In the genomic region with DNA sequence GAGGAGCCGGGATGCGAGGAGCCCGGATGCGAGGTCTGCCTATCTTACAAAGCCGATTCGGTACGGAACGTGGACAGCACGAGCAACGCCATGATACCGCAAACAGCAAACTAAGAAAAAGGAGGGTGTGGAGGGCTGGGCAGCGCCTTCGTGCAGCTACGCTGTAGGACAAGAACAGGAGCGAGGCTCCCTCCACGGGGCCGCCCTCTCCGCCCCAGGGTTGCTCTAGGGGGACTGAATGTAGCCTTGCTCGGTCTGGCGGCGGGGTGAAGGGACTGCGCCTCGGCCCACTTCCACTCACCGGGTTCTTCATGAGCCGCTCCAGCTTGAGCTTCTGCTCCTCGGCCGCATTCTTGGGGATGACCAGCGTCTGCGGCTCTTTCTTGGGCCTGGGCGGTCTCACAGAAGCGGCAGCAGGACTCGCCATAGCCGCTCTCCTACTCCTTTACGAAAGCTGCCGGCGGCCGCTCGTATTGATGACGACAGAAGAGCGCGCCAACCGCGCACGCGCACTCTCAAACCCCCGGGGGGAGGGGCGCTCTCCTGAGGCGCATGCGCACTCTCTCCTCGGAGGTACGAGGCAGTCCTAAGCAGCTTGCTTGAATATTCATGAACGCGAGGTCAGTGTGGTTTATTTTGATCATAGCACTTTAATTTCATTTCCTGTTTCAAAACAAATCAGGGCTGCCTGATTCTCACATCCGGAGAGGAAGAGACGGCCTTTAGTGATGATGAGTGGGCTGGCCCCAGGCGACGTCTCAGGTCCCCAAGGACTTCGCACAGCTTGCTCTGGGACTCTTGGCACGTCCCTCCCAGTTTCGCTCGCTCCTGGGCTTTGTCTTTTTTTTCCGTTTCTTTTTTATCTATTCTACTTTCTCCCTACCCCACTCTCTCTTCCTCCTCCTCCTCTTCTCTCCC, we compare ENCODE assay signal across 8 mouse cellular contexts. TPM values are rescaled to one million over a fixed set of nuclear protein-coding genes. Genes with fewer than 3 reads are reported as not detected.
DNase-seq lines count a peak whose midpoint lies in the region; ATAC-seq lines count a peak whose summit lies in the region.

Gene Prkrip1, minus strand, starts transcription at position 490 of the 918 bp plus-strand sequence.

- no peaks in the 10 kb centered on the region for H3K27me3 ChIP-seq in heart, embryonic 13.5 days (replicated peaks)
- no peaks in the 10 kb centered on the region for H3K27me3 ChIP-seq in liver, embryonic 12.5 days (replicated peaks)
- no peaks in the 10 kb centered on the region for H3K27me3 ChIP-seq in stomach, embryonic 15.5 days (replicated peaks)

- H3K4me2 ChIP-seq in heart, embryonic 13.5 days: peak within 1 kb of the TSS; percentile 95
- peak within 1 kb of the TSS; percentile 94 for H3K4me2 ChIP-seq in liver, embryonic 12.5 days
- peak within 1 kb of the TSS; percentile 92 for H3K4me2 ChIP-seq in stomach, embryonic 15.5 days

- peaks cover 6% of the 10 kb centered on the region; the same call in 1 of the 2 replicates for H3K4me1 ChIP-seq in brown adipose tissue, adult 24 weeks (ENCODE audit: control insufficient read depth, insufficient read depth, insufficient read length, low read length)
- H3K4me1 ChIP-seq in heart, embryonic 13.5 days: peaks cover 12% of the 10 kb centered on the region
- peaks cover 20% of the 10 kb centered on the region for H3K4me1 ChIP-seq in liver, embryonic 12.5 days
- H3K4me1 ChIP-seq in stomach, embryonic 15.5 days: peaks cover 11% of the 10 kb centered on the region

- DNase-seq in CD4-positive, CD25-positive, alpha-beta regulatory T cell, adult 2 months (ENCODE audit: low read depth, low spot score): peak; percentile 98
- DNase-seq in fat pad, adult 2 months (ENCODE audit: extremely low read depth, low read depth, low spot score): peak; percentile 46
- peak; percentile 95 for DNase-seq in kidney, postnatal 10 days
- peak; percentile 91 to 96 for DNase-seq in natural killer cell, adult 2 months (ENCODE audit: low spot score in 2 of 2)

- H3K36me3 ChIP-seq in heart, embryonic 13.5 days: peaks cover 36% of the 10 kb centered on the region
- peaks cover 36% of the 10 kb centered on the region for H3K36me3 ChIP-seq in liver, embryonic 12.5 days
- H3K36me3 ChIP-seq in stomach, embryonic 15.5 days: peaks cover 24% of the 10 kb centered on the region

- peak within 1 kb of the TSS; percentile 78 for H3K4me3 ChIP-seq in brown adipose tissue, adult 24 weeks (ENCODE audit: insufficient read depth, low read depth, low read length)
- peak within 1 kb of the TSS; percentile 93 for H3K4me3 ChIP-seq in heart, embryonic 13.5 days
- H3K4me3 ChIP-seq in liver, embryonic 12.5 days: peak within 1 kb of the TSS; percentile 88
- H3K4me3 ChIP-seq in stomach, embryonic 15.5 days (replicated peaks): peak within 1 kb of the TSS; percentile 99

- H3K9me3 ChIP-seq in heart, embryonic 13.5 days: no peaks in the 10 kb centered on the region
- H3K9me3 ChIP-seq in liver, embryonic 12.5 days (replicated peaks): no peaks in the 10 kb centered on the region
- H3K9me3 ChIP-seq in stomach, embryonic 15.5 days: no peaks in the 10 kb centered on the region

- under 1% methylated on average over 62 of the region's 62 CpGs for WGBS in heart, embryonic 13.5 days
- WGBS in liver, embryonic 12.5 days (ENCODE audit: insufficient replicate concordance): under 1% methylated on average over 62 of the region's 62 CpGs
- WGBS in stomach, embryonic 15.5 days: under 1% methylated on average over 62 of the region's 62 CpGs

- peak within 1 kb of the TSS; percentile 94 for H3K9ac ChIP-seq in heart, embryonic 13.5 days
- peak within 1 kb of the TSS; percentile 82 for H3K9ac ChIP-seq in liver, embryonic 12.5 days
- peak within 1 kb of the TSS; percentile 95 for H3K9ac ChIP-seq in stomach, embryonic 15.5 days

- peak; percentile 85 for ATAC-seq in heart, embryonic 13.5 days (ENCODE audit: extremely low read depth, insufficient number of reproducible peaks, low FRiP score, low TSS enrichment)
- ATAC-seq in liver, embryonic 12.5 days: peak; percentile 90
- peak; percentile 89 for ATAC-seq in stomach, embryonic 15.5 days (ENCODE audit: insufficient read depth, low FRiP score, low read depth)

- H3K27ac ChIP-seq in brown adipose tissue, adult 24 weeks (replicated peaks; ENCODE audit: low read depth, low read length): peak within 1 kb of the TSS; percentile 79
- H3K27ac ChIP-seq in heart, embryonic 13.5 days (replicated peaks): peak within 1 kb of the TSS; percentile 75
- peak within 1 kb of the TSS; percentile 79 for H3K27ac ChIP-seq in liver, embryonic 12.5 days
- peak within 1 kb of the TSS; percentile 84 for H3K27ac ChIP-seq in stomach, embryonic 15.5 days

RNA-seq across cellular contexts. Expression of gene Prkrip1, which starts in this region (rescaled TPM):
- 38.5 and 40.6 TPM in 2 replicates for polyA plus RNA-seq in brown adipose tissue, adult 24 weeks (2012; ENCODE audit: insufficient read depth, insufficient read length, missing spikeins)
- 35.1 and 43.4 TPM in 2 replicates for polyA plus RNA-seq in heart, embryonic 13.5 days (2015; fragmentation: Nextera tagmentation; extraction: Ambion mirVana)
- polyA plus RNA-seq in liver, embryonic 12.5 days (2016; fragmentation: Nextera tagmentation; extraction: Ambion mirVana): 36.3 and 41.3 TPM in 2 replicates
- 36.8 and 41.7 TPM in 2 replicates for polyA plus RNA-seq in stomach, embryonic 15.5 days (2015; fragmentation: Nextera tagmentation; extraction: Ambion mirVana)

Comparison
In these comparisons a context has a peak if more than half of its experiments do, and no peak if none do; other contexts are left out.
1. Peak in every context shown above with its lines: DNase-seq, ATAC-seq, H3K4me3 ChIP-seq and H3K27ac ChIP-seq.
2. DNase-seq: peak in every context shown above with its lines; median percentile 98 in CD4-positive, CD25-positive, alpha-beta regulatory T cell, adult 2 months; 95 in kidney, postnatal 10 days; 94 in natural killer cell, adult 2 months; 46 in fat pad, adult 2 months.